Mouse (Mus musculus) cerebellum, adult 8-10 months (tissue): ENCODE data around the gene Slc2a13.

Experiments used
- DNase-seq: peaks from one replicate; pipeline ENCODE4 v3.0.0; 2022

Gene Slc2a13

DNA sequence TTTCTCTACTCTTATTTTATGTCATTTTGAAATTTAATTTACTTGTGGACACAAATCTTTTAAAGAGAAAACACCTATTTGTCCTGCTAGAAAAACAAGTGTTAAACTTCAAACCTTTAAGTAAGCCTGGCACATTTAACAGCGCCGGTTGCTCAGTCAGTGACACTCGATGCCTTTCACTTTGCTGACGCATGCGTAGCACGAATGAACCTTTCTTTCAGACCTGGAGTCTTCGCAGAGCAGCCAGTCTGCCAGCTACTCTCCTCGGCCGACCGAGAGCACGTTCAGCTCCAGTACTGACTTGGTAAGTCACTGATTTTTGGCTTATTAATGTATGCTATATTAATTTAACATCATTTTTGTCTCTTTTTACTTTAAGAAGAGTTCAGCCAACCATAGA is 315.9 kb downstream of the Slc2a13 start:
- DNase-seq, result no peak

DNA sequence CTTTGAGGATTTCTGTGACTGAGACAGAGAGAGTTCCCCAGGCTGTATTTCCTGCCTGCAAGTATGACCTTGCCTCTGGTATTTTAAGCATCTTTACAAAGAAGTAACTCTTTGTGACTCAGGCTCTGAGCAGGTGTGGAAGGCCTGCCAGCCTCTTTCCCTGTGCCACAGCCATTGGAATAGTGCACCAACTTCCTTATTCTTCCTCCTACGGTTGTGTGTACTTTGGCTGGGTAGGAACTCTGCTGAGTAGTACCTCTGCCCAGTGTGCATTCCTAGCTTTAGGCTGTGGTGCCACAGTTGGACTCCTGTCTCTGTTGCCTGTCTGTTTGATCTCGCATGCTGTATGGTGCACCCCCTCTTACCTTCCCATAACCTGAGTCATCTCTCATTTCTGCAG is 317.8 kb downstream of the Slc2a13 start:
- DNase-seq, result no peak

DNA sequence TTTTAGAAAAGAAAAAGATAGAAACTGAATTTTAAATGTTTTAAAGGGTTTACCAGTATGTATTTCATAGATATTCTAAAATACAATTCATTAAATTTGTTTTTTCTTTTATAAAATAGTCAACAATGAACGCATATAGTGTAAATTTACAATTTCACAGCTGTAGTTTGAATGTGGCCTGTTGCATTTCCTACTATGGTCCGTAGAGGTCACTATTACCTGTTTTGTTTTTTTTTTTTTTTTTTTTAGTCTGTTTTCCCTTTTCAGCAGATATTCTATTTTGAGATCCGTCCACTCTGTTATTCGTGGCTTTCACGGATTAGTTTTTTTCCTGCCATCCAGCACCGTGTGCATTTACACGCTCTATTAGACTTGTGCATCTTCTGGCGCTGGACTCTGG is 320.1 kb downstream of the Slc2a13 start:
- DNase-seq, result no peak

DNA sequence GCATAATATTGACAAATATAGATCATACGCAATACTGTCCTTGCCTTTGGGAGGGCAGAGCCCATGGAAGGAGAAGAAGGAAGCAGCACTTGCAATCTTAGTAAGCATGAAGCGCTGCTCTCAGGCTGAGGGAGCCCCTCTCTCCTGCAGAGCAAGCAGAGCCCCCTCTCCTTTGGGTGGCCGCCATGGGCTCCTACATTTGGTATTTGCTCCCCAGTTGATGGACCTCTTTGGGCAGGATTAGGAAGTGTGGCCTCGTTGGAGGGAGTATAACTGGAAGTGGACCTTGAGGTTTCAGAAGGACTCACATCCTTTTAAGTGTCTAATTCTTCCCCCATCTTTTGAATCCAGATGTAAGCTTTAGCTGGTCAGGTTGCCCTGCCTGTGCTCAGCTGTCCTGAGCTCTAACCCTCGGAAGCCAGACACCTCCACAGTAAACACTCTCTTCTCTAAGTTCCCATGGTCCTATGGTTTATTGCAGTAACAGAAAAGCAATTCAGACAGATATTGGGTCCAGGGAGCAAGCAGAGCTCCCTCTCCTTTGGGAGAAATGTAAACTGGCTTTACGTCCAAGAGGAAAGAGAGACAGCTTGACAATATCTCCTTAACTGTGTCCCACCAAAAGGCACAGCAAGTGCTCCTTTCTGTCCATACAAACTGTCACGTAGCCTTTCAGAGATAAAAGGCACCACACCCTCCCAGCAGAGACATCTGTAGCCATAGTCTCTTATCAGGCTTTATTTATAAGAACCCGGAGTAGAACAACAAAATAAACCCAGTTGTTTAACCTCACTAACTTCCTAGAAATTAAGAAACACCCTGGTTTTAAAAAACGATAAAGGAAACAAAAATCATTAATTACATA is 321.3 kb downstream of the Slc2a13 start:
- no peak for DNase-seq

DNA sequence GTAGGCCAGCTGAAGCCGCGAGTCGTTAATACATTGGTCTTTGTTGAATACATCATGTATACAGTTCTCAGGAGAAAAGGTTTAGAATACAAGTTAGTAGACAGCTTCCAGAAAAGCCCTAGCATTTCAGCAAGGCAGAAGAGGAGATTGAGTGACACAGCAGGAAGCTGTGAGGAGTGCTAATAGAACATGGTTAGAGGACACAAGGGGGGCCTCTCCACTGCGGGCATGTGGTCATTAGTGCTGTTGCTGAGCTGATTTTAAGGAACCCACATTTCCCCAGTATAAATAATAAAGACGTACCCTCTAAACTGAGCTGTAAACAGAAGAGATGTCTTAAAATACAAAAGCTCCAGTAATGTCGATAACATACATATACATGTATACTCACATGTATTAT is 322.2 kb downstream of the Slc2a13 start:
- peak; percentile 12 for DNase-seq

DNA sequence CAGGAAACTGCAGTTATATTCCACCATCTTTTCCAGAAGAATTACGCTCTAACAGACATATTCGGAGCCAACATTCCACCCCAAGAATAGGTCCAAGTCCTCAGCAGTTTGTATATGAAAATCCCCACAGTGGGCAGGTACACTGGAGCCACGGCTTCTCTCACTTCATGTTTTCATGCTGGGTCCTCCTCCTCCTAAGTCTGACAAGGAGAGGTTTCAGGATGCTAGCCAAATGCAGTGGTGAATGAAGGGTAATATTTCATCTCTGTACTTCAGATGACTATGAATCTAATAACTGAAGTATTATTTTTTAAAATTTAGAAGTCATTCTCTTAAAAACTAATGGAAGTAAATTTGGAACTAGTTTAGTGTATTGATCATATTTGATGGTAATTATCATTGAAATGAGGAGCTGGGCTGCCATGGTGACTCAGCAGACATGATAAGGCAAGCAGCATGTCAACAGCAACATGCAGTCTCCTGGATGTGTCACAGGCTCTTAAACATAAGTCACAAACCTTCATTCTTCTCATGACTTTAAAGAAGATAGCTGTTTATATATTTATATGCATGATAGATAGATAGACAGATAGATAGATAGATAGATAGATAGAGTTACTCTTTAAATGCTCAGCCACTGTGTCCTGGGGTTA is 332.3 kb downstream of the Slc2a13 start:
- DNase-seq, result no peak

DNA sequence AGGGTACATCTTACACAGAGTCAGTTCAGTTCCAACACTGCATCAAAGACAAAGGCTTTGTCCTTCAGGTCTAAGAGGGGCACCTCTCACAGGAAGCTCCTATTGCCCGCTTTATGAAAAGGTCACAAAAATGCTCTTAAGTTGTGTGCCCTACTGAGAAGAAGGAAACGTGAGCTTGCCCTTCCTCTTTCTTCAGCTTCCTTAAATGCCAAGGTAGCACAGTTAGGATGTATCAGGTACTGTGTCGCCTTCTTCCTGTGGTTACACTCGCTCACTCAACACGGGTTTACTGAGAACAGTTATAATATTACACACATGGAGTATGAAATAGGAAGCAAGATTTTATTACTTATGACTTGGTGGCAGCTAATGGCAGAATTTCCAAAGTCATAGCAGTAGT is 335.8 kb downstream of the Slc2a13 start:
- no peak for DNase-seq
